Mouse (Mus musculus) liver, embryonic 14.5 days (tissue): Measurements from ENCODE around the gene Pbx1.

Experiments
- CTCF ChIP-seq: IDR thresholded peaks from 2 replicates; pipeline ENCODE4 v1.5.1; 2016; ENCODE audit warnings: antibody characterized with exemption, low read depth, control low read depth
- EP300 ChIP-seq: IDR thresholded peaks from 2 replicates; pipeline ENCODE4 v1.6.1; 2016; ENCODE audit warnings: antibody characterized with exemption, low read depth

DNA sequence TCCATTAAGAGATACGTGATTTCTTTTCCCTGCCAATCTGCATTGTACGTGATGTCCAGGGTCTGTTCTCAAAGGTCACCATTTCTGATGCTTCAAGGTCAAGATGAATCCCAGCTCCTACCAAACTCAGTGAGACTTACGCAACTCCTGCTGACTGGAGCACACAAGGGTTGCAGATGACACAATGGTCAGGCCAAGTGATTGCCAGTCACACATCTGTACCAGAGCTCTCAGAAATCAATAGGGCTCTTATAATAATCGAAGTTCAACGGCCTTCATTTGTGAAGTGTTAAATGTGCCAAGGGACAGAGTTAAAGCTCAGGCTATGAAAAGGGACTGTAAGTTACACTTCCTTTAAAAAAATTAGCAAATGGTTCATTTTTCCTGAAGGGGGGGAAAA, 65.8 kb downstream of the Pbx1 start:
- no peak for TF ChIP-seq CTCF
- no peak for TF ChIP-seq EP300
